Mouse (Mus musculus): ENCODE measurements at regions not wholly inside any gene's neighbourhood (a gene's known extent, or its start where the extent isn't known, plus 50 kb on each side); places are given as distances from the start of the nearest gene placed in this dataset.

DNA sequence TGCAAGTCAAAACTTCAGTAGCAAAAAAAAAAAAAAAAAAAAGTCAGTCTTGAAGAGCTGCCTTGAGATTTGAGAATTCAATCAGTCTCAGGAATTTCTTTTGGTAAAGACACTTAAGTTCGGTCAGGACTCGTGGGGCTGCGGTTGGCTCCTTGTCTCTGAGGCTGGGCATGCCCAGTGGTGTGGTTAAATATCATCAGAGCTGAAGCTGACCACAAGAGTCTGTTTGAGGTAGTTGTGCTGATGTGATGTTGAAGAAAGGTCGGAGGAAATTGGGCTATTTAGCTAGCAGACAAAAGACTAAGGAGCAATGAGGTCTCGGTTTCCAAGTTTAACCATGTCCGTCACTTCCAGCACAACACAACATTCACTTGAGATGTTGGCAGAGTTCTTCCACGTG lies 240.4 kb downstream of the En1 start:
- Histone ChIP-seq H3K9ac (replicated peaks) (no peak overlapping the region), H3K4me2 (replicated peaks) (no peak overlapping the region), H3K27me3 (no peaks in the 10 kb centered on the region), H3K4me1 (no peaks in the 10 kb centered on the region), H3K36me3 (no peaks in the 10 kb centered on the region), H3K4me3 (no peak overlapping the region), H3K9me3 (no peaks in the 10 kb centered on the region), H3K27ac (replicated peaks) (no peak overlapping the region)
- no peak for ATAC-seq (ENCODE audit: low FRiP score, low read depth)
- WGBS: 79% methylated on average over 7 of the region's 7 CpGs

DNA sequence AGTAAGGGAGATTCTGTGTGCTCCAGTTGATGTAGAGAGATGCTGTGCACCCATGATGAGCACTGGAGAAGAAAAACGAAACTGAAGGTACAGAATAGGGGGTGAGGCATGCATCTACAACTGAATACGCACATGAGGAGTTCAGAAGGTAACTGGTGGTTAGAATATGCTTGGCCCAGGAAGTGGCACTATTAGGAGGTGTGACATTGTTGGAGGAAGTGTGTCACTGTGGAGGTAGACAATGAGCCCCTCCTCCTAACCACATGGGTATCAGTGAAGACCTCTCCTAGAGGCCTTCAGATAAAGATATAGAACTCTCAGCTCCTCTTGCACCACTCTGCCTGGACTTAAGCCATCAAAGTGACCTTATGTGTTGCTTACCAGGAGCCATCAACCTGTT lies 243.9 kb downstream of the En1 start:
- Histone ChIP-seq H3K27ac (replicated peaks) (no peak overlapping the region), H3K4me2 (replicated peaks) (no peak overlapping the region), H3K9me3 (no peaks in the 10 kb centered on the region), H3K27me3 (no peaks in the 10 kb centered on the region), H3K4me1 (no peaks in the 10 kb centered on the region), H3K36me3 (no peaks in the 10 kb centered on the region), H3K4me3 (no peak overlapping the region), H3K9ac (replicated peaks) (no peak overlapping the region)
- WGBS: 88% methylated on average over 2 of the region's 2 CpGs
- no peak for ATAC-seq (ENCODE audit: low FRiP score, low read depth)

GRCm38 (mm10) chr1:120851860-120852503 lies 249.8 kb downstream of the En1 start:
- 84% methylated on average over 6 of the region's 6 CpGs for WGBS
- H3K4me3 ChIP-seq: no peak overlapping the region
- H3K9ac ChIP-seq (replicated peaks): no peak overlapping the region
- no peaks in the 10 kb centered on the region for H3K4me1 ChIP-seq
- H3K36me3 ChIP-seq: no peaks in the 10 kb centered on the region
- no peak overlapping the region for H3K4me2 ChIP-seq (replicated peaks)
- no peaks in the 10 kb centered on the region for H3K9me3 ChIP-seq
- no peak for ATAC-seq (ENCODE audit: low FRiP score, low read depth)
- H3K27ac ChIP-seq (replicated peaks): no peak overlapping the region
- no peaks in the 10 kb centered on the region for H3K27me3 ChIP-seq

GRCm38 (mm10) chr1:120857566-120857965 lies 255.3 kb downstream of the En1 start:
- H3K27me3 ChIP-seq: no peaks in the 10 kb centered on the region
- H3K4me2 ChIP-seq (replicated peaks): no peak overlapping the region
- WGBS: 77% methylated on average over 5 of the region's 5 CpGs
- no peaks in the 10 kb centered on the region for H3K9me3 ChIP-seq
- H3K4me3 ChIP-seq: no peak overlapping the region
- H3K4me1 ChIP-seq: no peaks in the 10 kb centered on the region
- H3K9ac ChIP-seq (replicated peaks): no peak overlapping the region
- H3K27ac ChIP-seq (replicated peaks): no peak overlapping the region
- ATAC-seq (ENCODE audit: low FRiP score, low read depth): no peak
- no peaks in the 10 kb centered on the region for H3K36me3 ChIP-seq

DNA sequence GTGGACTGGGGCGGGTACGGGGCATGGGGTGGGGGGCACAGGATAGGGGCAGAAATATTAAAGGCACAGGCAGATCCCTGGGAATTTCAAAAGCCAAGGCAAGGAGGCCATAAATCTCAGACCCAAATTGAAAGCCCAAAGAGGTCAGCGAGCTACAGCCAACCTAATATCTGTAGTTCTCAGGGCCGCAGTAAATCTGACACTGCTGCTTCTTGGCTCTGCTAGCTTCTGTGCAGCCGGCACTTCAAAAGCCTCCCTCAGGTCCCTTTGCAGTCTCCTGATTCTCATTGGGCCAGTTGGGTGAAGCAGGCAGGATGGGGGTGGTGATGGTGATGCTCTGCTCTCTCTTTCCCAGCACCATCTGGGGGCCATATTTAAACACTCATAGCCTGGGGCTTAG lies 257.3 kb downstream of the En1 start:
- no peak for ATAC-seq (ENCODE audit: low FRiP score, low read depth)
- H3K4me3 ChIP-seq: no peak overlapping the region
- no peak overlapping the region for H3K4me2 ChIP-seq (replicated peaks)
- H3K27me3 ChIP-seq: no peaks in the 10 kb centered on the region
- H3K9ac ChIP-seq (replicated peaks): no peak overlapping the region
- no peaks in the 10 kb centered on the region for H3K9me3 ChIP-seq
- H3K27ac ChIP-seq (replicated peaks): no peak overlapping the region
- no peaks in the 10 kb centered on the region for H3K4me1 ChIP-seq
- no peaks in the 10 kb centered on the region for H3K36me3 ChIP-seq
- WGBS: 75% methylated on average over 5 of the region's 5 CpGs

GRCm38 (mm10) chr1:120872554-120872953 lies 270.3 kb downstream of the En1 start:
- Histone ChIP-seq H3K4me1 (no peaks in the 10 kb centered on the region), H3K4me3 (no peak overlapping the region), H3K36me3 (no peaks in the 10 kb centered on the region), H3K4me2 (replicated peaks) (no peak overlapping the region), H3K27me3 (peaks cover 14% of the 10 kb centered on the region; the same call in 1 of the 2 replicates), H3K27ac (replicated peaks) (no peak overlapping the region), H3K9ac (replicated peaks) (no peak overlapping the region), H3K9me3 (no peaks in the 10 kb centered on the region)
- WGBS: 41% methylated on average over 7 of the region's 7 CpGs
- no peak for ATAC-seq (ENCODE audit: low FRiP score, low read depth)

DNA sequence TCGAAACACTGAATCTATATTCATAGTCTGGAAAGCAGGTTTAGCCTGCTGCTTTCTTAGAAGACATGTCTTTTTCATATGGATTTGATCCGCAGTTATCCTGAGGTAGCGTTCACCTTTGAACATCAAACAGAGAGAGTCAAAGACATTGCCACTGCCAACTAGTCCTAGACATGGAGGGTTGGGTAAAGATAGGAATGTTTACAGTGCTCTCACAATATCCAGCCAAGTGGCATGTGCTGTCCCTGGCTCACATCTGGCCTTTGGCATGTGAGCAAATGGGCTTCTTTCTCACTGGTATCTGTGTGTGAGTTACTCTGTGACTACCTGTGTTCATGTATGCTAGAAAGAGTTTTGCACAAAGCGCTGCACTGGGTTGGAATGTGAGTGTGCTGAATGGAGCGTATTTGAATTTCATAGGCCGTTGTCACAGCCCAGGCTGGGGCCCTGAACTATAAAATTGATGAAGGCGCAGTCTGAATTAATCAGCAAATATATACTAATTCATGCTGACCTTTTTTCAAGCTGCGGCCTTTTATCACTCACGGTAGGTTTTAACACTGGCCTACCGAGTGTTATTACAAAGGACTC lies 280.8 kb downstream of the En1 start:
- Histone ChIP-seq H3K4me1 (peaks cover 15% of the 10 kb centered on the region), H3K27me3 (no peaks in the 10 kb centered on the region), H3K36me3 (no peaks in the 10 kb centered on the region), H3K9me3 (no peaks in the 10 kb centered on the region), H3K4me2 (replicated peaks) (no peak overlapping the region), H3K9ac (replicated peaks) (no peak overlapping the region), H3K27ac (replicated peaks) (no peak overlapping the region), H3K4me3 (no peak overlapping the region)
- WGBS: 73% methylated on average over 10 of the region's 10 CpGs
- no peak for ATAC-seq (ENCODE audit: low FRiP score, low read depth)

DNA sequence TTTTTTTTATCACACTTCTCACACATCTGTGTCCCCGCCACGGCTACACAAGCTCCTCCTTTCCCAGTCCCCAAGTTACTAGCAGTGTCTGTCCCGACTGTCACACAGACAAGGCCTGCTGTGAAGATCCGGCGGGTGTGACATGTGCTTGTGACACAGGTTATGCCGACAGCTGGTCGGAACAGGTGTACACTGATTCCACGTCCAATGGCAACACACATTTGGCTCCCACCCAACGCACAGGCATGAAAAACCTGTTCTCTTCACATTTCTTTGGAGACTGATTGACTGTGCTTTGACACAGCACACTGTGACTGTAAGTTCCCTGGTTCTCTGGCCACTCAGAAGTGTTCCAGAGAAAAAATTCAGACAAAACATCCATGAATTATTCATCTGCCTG lies 281.4 kb downstream of the En1 start:
- 70% methylated on average over 9 of the region's 9 CpGs for WGBS
- Histone ChIP-seq H3K4me1 (peaks cover 15% of the 10 kb centered on the region), H3K9ac (replicated peaks) (no peak overlapping the region), H3K27me3 (no peaks in the 10 kb centered on the region), H3K4me2 (replicated peaks) (no peak overlapping the region), H3K9me3 (no peaks in the 10 kb centered on the region), H3K27ac (replicated peaks) (no peak overlapping the region), H3K4me3 (no peak overlapping the region), H3K36me3 (no peaks in the 10 kb centered on the region)
- no peak for ATAC-seq (ENCODE audit: low FRiP score, low read depth)

DNA sequence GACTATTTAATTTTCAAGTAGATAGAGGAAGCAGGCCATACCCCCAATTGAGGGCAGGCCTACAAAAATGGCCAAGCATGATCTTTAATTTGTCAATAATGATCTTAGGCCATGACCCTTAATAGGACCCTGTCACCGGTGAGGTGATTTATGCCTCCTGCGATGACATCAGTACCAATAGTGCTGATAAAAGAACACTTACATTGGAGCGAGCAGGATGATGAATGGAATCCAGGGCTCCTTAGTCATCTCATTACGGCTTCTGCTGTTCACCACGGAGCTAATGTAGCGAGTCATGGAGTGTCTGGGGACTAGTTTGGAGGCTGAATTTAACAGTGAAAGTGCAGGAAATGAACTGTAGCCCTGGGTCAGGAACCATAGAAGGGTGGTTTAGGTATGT lies 308.6 kb downstream of the En1 start:
- H3K4me1 ChIP-seq: peaks cover 8% of the 10 kb centered on the region; the same call in 1 of the 2 replicates
- no peak overlapping the region for H3K4me2 ChIP-seq (replicated peaks)
- H3K27ac ChIP-seq (replicated peaks): no peak overlapping the region
- H3K36me3 ChIP-seq: no peaks in the 10 kb centered on the region
- no peak overlapping the region for H3K9ac ChIP-seq (replicated peaks)
- ATAC-seq (ENCODE audit: low FRiP score, low read depth): no peak
- no peaks in the 10 kb centered on the region for H3K9me3 ChIP-seq
- H3K4me3 ChIP-seq: no peak overlapping the region
- WGBS: 85% methylated on average over 6 of the region's 6 CpGs
- no peaks in the 10 kb centered on the region for H3K27me3 ChIP-seq

DNA sequence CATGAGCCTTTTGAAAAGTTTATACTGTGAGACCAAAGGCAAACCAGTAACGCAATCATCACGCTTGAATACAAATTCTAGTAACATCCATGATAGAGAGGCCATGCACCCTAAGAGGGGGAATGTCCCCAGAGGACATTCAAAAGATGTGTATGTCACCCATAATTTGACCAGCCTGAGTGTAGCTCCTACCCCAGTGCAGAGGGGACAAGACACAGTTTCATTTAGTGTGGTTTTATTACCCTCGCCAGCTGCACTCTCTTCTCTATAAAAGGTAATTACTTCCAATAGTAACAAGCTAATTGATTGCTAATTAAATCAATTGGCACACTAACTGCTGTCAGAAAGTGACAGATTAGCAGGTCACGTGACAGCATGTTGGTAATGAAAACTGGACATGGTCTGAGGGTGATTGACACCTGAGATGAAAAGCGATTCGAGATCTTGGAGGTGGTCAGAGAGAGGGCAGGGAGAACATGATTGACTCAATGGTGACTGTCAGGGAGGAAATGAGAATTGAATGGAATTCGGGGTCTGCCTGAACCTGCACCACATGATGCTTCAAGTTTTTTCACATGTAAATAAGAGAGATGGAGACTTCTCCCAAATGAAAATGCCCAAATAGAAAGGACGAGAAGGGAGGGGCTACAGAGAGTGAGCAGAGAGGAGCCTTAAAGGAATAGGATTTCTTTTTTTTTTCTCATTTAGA lies 309.9 kb downstream of the En1 start:
- Histone ChIP-seq H3K27ac (replicated peaks) (no peak overlapping the region), H3K9ac (replicated peaks) (no peak overlapping the region), H3K36me3 (no peaks in the 10 kb centered on the region), H3K9me3 (no peaks in the 10 kb centered on the region), H3K4me3 (no peak overlapping the region), H3K4me2 (replicated peaks) (no peak overlapping the region), H3K4me1 (peaks cover 8% of the 10 kb centered on the region; the same call in 1 of the 2 replicates), H3K27me3 (no peaks in the 10 kb centered on the region)
- WGBS: 47% methylated on average over 8 of the region's 8 CpGs
- peak; percentile 27; the same call in 1 of the 2 replicates for ATAC-seq (ENCODE audit: low FRiP score, low read depth)

- WGBS: 90% methylated on average over 3 of the region's 3 CpGs
- ATAC-seq (ENCODE audit: low FRiP score, low read depth): no peak
- no peak overlapping the region for H3K9ac ChIP-seq (replicated peaks)
These were observed 319.3 kb downstream of the En1 start for GRCm38 (mm10) chr1:120921540-120921939.

DNA sequence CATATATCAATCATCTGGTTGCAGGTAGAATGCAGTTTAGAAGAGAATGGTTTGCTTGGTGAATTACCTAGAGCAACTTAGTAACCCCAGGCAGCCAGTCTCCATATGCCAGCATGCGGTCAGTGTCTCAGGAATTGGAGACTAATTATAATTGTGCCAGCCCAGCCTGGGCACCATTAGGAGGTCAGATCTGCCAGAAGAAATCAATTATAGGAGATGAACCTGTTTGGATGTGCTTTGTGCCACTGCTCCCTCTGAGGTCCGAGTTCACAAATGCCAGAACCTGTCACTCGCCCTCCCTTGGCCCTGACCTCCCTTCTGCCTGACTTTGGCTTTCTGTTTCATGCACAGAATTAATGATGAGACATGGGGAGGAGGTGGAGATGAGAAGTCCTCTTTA lies 323.1 kb downstream of the En1 start:
- Histone ChIP-seq H3K4me3 (no peak overlapping the region), H3K4me2 (replicated peaks) (no peak overlapping the region), H3K27ac (replicated peaks) (no peak overlapping the region), H3K9me3 (no peaks in the 10 kb centered on the region), H3K4me1 (no peaks in the 10 kb centered on the region), H3K36me3 (no peaks in the 10 kb centered on the region), H3K27me3 (no peaks in the 10 kb centered on the region), H3K9ac (replicated peaks) (no peak overlapping the region)
- 87% methylated on average over 3 of the region's 3 CpGs for WGBS
- no peak for ATAC-seq (ENCODE audit: low FRiP score, low read depth)

More at GRCm38 (mm10) chr1:120921540-120921939, 319.3 kb downstream of the En1 start:
- no peaks in the 10 kb centered on the region for H3K4me1 ChIP-seq
- H3K27ac ChIP-seq (replicated peaks): no peak overlapping the region
- H3K27me3 ChIP-seq: no peaks in the 10 kb centered on the region
- no peaks in the 10 kb centered on the region for H3K36me3 ChIP-seq
- H3K4me2 ChIP-seq (replicated peaks): no peak overlapping the region
- H3K9me3 ChIP-seq: no peaks in the 10 kb centered on the region
- H3K4me3 ChIP-seq: no peak overlapping the region

All from midbrain, embryonic 12.5 days (tissue).